Mouse (Mus musculus): ENCODE measurements around the gene Gpr26.

- no peak for TF ChIP-seq CTCF (IDR thresholded peaks at IDR 0.05; ENCODE audit: control insufficient read depth, insufficient read depth, insufficient read length)
- TF ChIP-seq CEBPB (IDR thresholded peaks at IDR 0.05; ENCODE audit: low read depth), result no peak
- no peak for TF ChIP-seq USF1 (IDR thresholded peaks at IDR 0.05; ENCODE audit: low read depth)
Measured at GRCm38 (mm10) chr7:131966023-131966915, at the start of gene Gpr26.
